Mouse (Mus musculus) cerebellum, postnatal 14 days (tissue): Measurements from ENCODE around the gene Slc17a9.

ENCODE experiments used
- DNase-seq, 2 experiments: peaks; one replicate each; pipeline ENCODE4 v3.0.0; 2021; ENCODE audit warnings: mixed read lengths in 2 of 2

Slc17a9 gene

GRCm38 (mm10) chr2:180755896-180756295, 30.8 kb downstream of the Slc17a9 start:
- DNase-seq = no peak

GRCm38 (mm10) chr2:180756786-180757185, 31.7 kb downstream of the Slc17a9 start:
- DNase-seq = no peak

- DNase-seq = peak; percentile 31 to 32
These were observed 33.6 kb downstream of the Slc17a9 start for GRCm38 (mm10) chr2:180758513-180759263.

GRCm38 (mm10) chr2:180764986-180765385, 39.9 kb downstream of the Slc17a9 start:
- peak; percentile 71 to 79 for DNase-seq

GRCm38 (mm10) chr2:180765713-180766112, 40.6 kb downstream of the Slc17a9 start:
- DNase-seq = no peak

- DNase-seq = no peak
These were observed 50.2 kb downstream of the Slc17a9 start for GRCm38 (mm10) chr2:180775223-180775622.

GRCm38 (mm10) chr2:180775641-180776040, 50.6 kb downstream of the Slc17a9 start:
- no peak for DNase-seq

GRCm38 (mm10) chr2:180776793-180777192, 51.7 kb downstream of the Slc17a9 start, which contains the start of gene Bhlhe23:
Gene Bhlhe23, minus strand, starts transcription at chr2:180776900.
- no peak for DNase-seq

- peak; percentile 86 to 87 for DNase-seq
These were observed 54.4 kb downstream of the Slc17a9 start for GRCm38 (mm10) chr2:180779226-180780104.

GRCm38 (mm10) chr2:180780282-180780681, 55.2 kb downstream of the Slc17a9 start:
- no peak for DNase-seq

GRCm38 (mm10) chr2:180786732-180787131, 61.7 kb downstream of the Slc17a9 start:
- peak; percentile 78 to 86 for DNase-seq

- no peak for DNase-seq
These were observed 62.6 kb downstream of the Slc17a9 start for GRCm38 (mm10) chr2:180787566-180788232.

GRCm38 (mm10) chr2:180788386-180788785, 63.3 kb downstream of the Slc17a9 start:
- DNase-seq = peak; percentile 67 to 69

GRCm38 (mm10) chr2:180788843-180789242, 63.8 kb downstream of the Slc17a9 start:
- DNase-seq = peak; percentile 87 to 89

GRCm38 (mm10) chr2:180791674-180792073, 66.6 kb downstream of the Slc17a9 start:
- peak; percentile 86 to 90 for DNase-seq
